Mouse (Mus musculus) olfactory bulb, adult 2 months (tissue): ENCODE results near the gene Gm21974.

ENCODE experiments used
- CTCF ChIP-seq: fragments of 200-500 bp; IDR thresholded peaks from 2 replicates; pipeline ENCODE4 v1.5.1; 2012; ENCODE audit warnings: low read depth, mild to moderate bottlenecking, low read length, moderate library complexity; ENCODE audit not compliant: insufficient read depth
- POLR2A ChIP-seq: fragments of 200-500 bp; IDR thresholded peaks from 2 replicates; pipeline ENCODE4 v1.6.1; 2012; ENCODE audit warnings: mild to moderate bottlenecking, low read depth, low read length, moderate library complexity; ENCODE audit not compliant: insufficient read depth

GRCm38 (mm10) chr7:127936216-127936884, 41.1 kb upstream of the Gm21974 start:
- TF ChIP-seq CTCF (no peak), POLR2A (no peak)
